Mouse (Mus musculus) brain, embryonic 14.5 days (tissue): ENCODE results near the gene Gm21974.

Experiments used
- CTCF ChIP-seq: fragments of 200-500 bp; IDR thresholded peaks from 2 replicates; pipeline ENCODE4 v1.5.1; 2012; ENCODE audit warnings: inconsistent platforms, mild to moderate bottlenecking, moderate library complexity, borderline replicate concordance; ENCODE audit not compliant: insufficient read depth, insufficient read length; ENCODE audit errors: extremely low read depth
- POLR2A ChIP-seq: fragments of 200-500 bp; IDR thresholded peaks from 2 replicates; pipeline ENCODE4 v1.6.1; 2012; ENCODE audit warnings: mild to moderate bottlenecking, inconsistent platforms, borderline replicate concordance; ENCODE audit not compliant: poor library complexity, insufficient read depth, insufficient read length, severe bottlenecking; ENCODE audit errors: extremely low read depth

GRCm38 (mm10) chr7:127876041-127876466 lies 19.2 kb downstream of the Gm21974 start, which contains the start of gene Zfp646:
- TF ChIP-seq CTCF (no peak), POLR2A (0 out of 2 replicates have a peak, but pooled peaks have one; percentile 2)
